Mouse (Mus musculus): ENCODE measurements at regions not wholly inside any gene's neighbourhood (a gene's known extent, or its start where the extent isn't known, plus 50 kb on each side); places are given as distances from the start of the nearest gene placed in this dataset.
A peak's percentile ranks its signal among the peaks of the same experiment; 100 is the strongest.

- Histone ChIP-seq H3K9ac (replicated peaks; ENCODE audit: low read depth, low read length) (no peak overlapping the region), H3K9me3 (replicated peaks; ENCODE audit: control insufficient read depth, low read length) (no peaks in the 10 kb centered on the region), H3K4me1 (ENCODE audit: control insufficient read depth, insufficient read depth) (no peaks in the 10 kb centered on the region), H3K27ac (ENCODE audit: low read depth) (no peak overlapping the region), H3K4me2 (ENCODE audit: low read depth, low read length) (no peak overlapping the region), H3K27me3 (ENCODE audit: control insufficient read depth, insufficient read depth, low read length) (no peaks in the 10 kb centered on the region), H3K4me3 (ENCODE audit: low read depth, low read length) (no peak overlapping the region), H3K36me3 (replicated peaks; ENCODE audit: control insufficient read depth, insufficient read depth, low read length) (no peaks in the 10 kb centered on the region)
- ATAC-seq (ENCODE audit: insufficient read depth, low read depth), result no peak
- 74% methylated on average over 2 of the region's 2 CpGs for WGBS
- DNase-seq (ENCODE audit: low spot score), result no peak
- TF ChIP-seq CTCF (IDR thresholded peaks at IDR 0.05; ENCODE audit: low read depth) (no peak), EP300 (IDR thresholded peaks at IDR 0.05; ENCODE audit: low read depth) (no peak)
Observed at GRCm38 (mm10) chr12:35831922-35832512, 93.4 kb upstream of the Agr3 start.

GRCm38 (mm10) chr12:35831268-35831667 is 94.2 kb upstream of the Agr3 start:
- TF ChIP-seq CTCF (IDR thresholded peaks at IDR 0.05; ENCODE audit: low read depth), result peak; percentile 85
- TF ChIP-seq EP300 (IDR thresholded peaks at IDR 0.05; ENCODE audit: low read depth), result no peak
- no peak overlapping the region for H3K4me2 ChIP-seq (ENCODE audit: low read depth, low read length)
- H3K9me3 ChIP-seq (replicated peaks; ENCODE audit: control insufficient read depth, low read length), result no peaks in the 10 kb centered on the region
- no peaks in the 10 kb centered on the region for H3K36me3 ChIP-seq (replicated peaks; ENCODE audit: control insufficient read depth, insufficient read depth, low read length)
- no peaks in the 10 kb centered on the region for H3K27me3 ChIP-seq (ENCODE audit: control insufficient read depth, insufficient read depth, low read length)
- H3K27ac ChIP-seq (ENCODE audit: low read depth), result no peak overlapping the region
- ATAC-seq (ENCODE audit: insufficient read depth, low read depth), result no peak
- H3K9ac ChIP-seq (replicated peaks; ENCODE audit: low read depth, low read length), result no peak overlapping the region
- DNase-seq (ENCODE audit: low spot score), result peak; percentile 80
- no peak overlapping the region for H3K4me3 ChIP-seq (ENCODE audit: low read depth, low read length)
- WGBS, result 10% methylated on average over 5 of the region's 5 CpGs
- H3K4me1 ChIP-seq (ENCODE audit: control insufficient read depth, insufficient read depth), result no peaks in the 10 kb centered on the region

GRCm38 (mm10) chr12:35827797-35828196 is 97.6 kb upstream of the Agr3 start:
- Histone ChIP-seq H3K4me1 (ENCODE audit: control insufficient read depth, insufficient read depth) (no peaks in the 10 kb centered on the region), H3K27me3 (ENCODE audit: control insufficient read depth, insufficient read depth, low read length) (no peaks in the 10 kb centered on the region), H3K9ac (replicated peaks; ENCODE audit: low read depth, low read length) (no peak overlapping the region), H3K36me3 (replicated peaks; ENCODE audit: control insufficient read depth, insufficient read depth, low read length) (no peaks in the 10 kb centered on the region), H3K27ac (ENCODE audit: low read depth) (no peak overlapping the region), H3K4me3 (ENCODE audit: low read depth, low read length) (no peak overlapping the region), H3K9me3 (replicated peaks; ENCODE audit: control insufficient read depth, low read length) (no peaks in the 10 kb centered on the region), H3K4me2 (ENCODE audit: low read depth, low read length) (no peak overlapping the region)
- TF ChIP-seq EP300 (IDR thresholded peaks at IDR 0.05; ENCODE audit: low read depth), result no peak
- ATAC-seq (ENCODE audit: insufficient read depth, low read depth) (no peak), DNase-seq (ENCODE audit: low spot score) (no peak)
- WGBS, result 52% methylated on average over 2 of the region's 2 CpGs

GRCm38 (mm10) chr12:35826990-35827389 is 98.4 kb upstream of the Agr3 start:
- Histone ChIP-seq H3K9ac (replicated peaks; ENCODE audit: low read depth, low read length) (no peak overlapping the region), H3K9me3 (replicated peaks; ENCODE audit: control insufficient read depth, low read length) (no peaks in the 10 kb centered on the region), H3K36me3 (replicated peaks; ENCODE audit: control insufficient read depth, insufficient read depth, low read length) (no peaks in the 10 kb centered on the region), H3K27ac (ENCODE audit: low read depth) (no peak overlapping the region), H3K27me3 (ENCODE audit: control insufficient read depth, insufficient read depth, low read length) (no peaks in the 10 kb centered on the region), H3K4me1 (ENCODE audit: control insufficient read depth, insufficient read depth) (no peaks in the 10 kb centered on the region), H3K4me3 (ENCODE audit: low read depth, low read length) (no peak overlapping the region), H3K4me2 (ENCODE audit: low read depth, low read length) (no peak overlapping the region)
- 76% methylated on average over 5 of the region's 5 CpGs for WGBS
- TF ChIP-seq CTCF (IDR thresholded peaks at IDR 0.05; ENCODE audit: low read depth), result no peak
- TF ChIP-seq EP300 (IDR thresholded peaks at IDR 0.05; ENCODE audit: low read depth), result no peak
- no peak for ATAC-seq (ENCODE audit: insufficient read depth, low read depth)
- no peak for DNase-seq (ENCODE audit: low spot score)

- H3K9me3 ChIP-seq (replicated peaks; ENCODE audit: control insufficient read depth, low read length), result no peaks in the 10 kb centered on the region
- peak overlapping the region; percentile 13; the same call in 1 of the 2 replicates for H3K27ac ChIP-seq (ENCODE audit: low read depth)
- peak; percentile 14 for DNase-seq (ENCODE audit: low spot score)
- H3K4me2 ChIP-seq (ENCODE audit: low read depth, low read length), result no peak overlapping the region
- H3K4me1 ChIP-seq (ENCODE audit: control insufficient read depth, insufficient read depth), result 0 out of 2 replicates have a peak, but pooled peaks cover 7% of the 10 kb centered on the region
- H3K36me3 ChIP-seq (replicated peaks; ENCODE audit: control insufficient read depth, insufficient read depth, low read length), result no peaks in the 10 kb centered on the region
- H3K4me3 ChIP-seq (ENCODE audit: low read depth, low read length), result no peak overlapping the region
- H3K9ac ChIP-seq (replicated peaks; ENCODE audit: low read depth, low read length), result no peak overlapping the region
- no peak for TF ChIP-seq CTCF (IDR thresholded peaks at IDR 0.05; ENCODE audit: low read depth)
- TF ChIP-seq EP300 (IDR thresholded peaks at IDR 0.05; ENCODE audit: low read depth), result no peak
- H3K27me3 ChIP-seq (ENCODE audit: control insufficient read depth, insufficient read depth, low read length), result no peaks in the 10 kb centered on the region
- WGBS, result 22% methylated on average over 5 of the region's 5 CpGs
- no peak for ATAC-seq (ENCODE audit: insufficient read depth, low read depth)
Observed at GRCm38 (mm10) chr12:35824587-35824987, 100.8 kb upstream of the Agr3 start.

- Histone ChIP-seq H3K27ac (ENCODE audit: low read depth) (no peak overlapping the region), H3K9ac (replicated peaks; ENCODE audit: low read depth, low read length) (no peak overlapping the region), H3K36me3 (replicated peaks; ENCODE audit: control insufficient read depth, insufficient read depth, low read length) (no peaks in the 10 kb centered on the region), H3K27me3 (ENCODE audit: control insufficient read depth, insufficient read depth, low read length) (no peaks in the 10 kb centered on the region), H3K4me1 (ENCODE audit: control insufficient read depth, insufficient read depth) (no peaks in the 10 kb centered on the region), H3K4me2 (ENCODE audit: low read depth, low read length) (no peak overlapping the region), H3K9me3 (replicated peaks; ENCODE audit: control insufficient read depth, low read length) (no peaks in the 10 kb centered on the region), H3K4me3 (ENCODE audit: low read depth, low read length) (no peak overlapping the region)
- DNase-seq (ENCODE audit: low spot score), result no peak
- 73% methylated on average over 2 of the region's 2 CpGs for WGBS
- ATAC-seq (ENCODE audit: insufficient read depth, low read depth), result no peak
- TF ChIP-seq EP300 (IDR thresholded peaks at IDR 0.05; ENCODE audit: low read depth) (no peak), CTCF (IDR thresholded peaks at IDR 0.05; ENCODE audit: low read depth) (no peak)
Observed at GRCm38 (mm10) chr12:35799261-35799660, 126.2 kb upstream of the Agr3 start.

Data from heart, postnatal 0 days (tissue).